Mouse (Mus musculus) liver (tissue): ENCODE results near the gene Safb2.

Source experiments
- DNase-seq: peaks from one replicate; pipeline ENCODE4 v3.0.0-alpha.2; 2020; ENCODE audit warnings: mixed read lengths

Safb2 gene

GRCm38 (mm10) chr17:56609452-56610171 is 25.2 kb upstream of the Safb2 start, which contains the start of gene 2410015M20Rik:
Gene 2410015M20Rik, minus strand, starts transcription at chr17:56609771.
- DNase-seq, result peak; percentile 94

GRCm38 (mm10) chr17:56608699-56609098 is 24.3 kb upstream of the Safb2 start:
- DNase-seq, result no peak

GRCm38 (mm10) chr17:56607521-56608062 is 23.2 kb upstream of the Safb2 start:
- no peak for DNase-seq

GRCm38 (mm10) chr17:56605431-56605830 is 21.0 kb upstream of the Safb2 start:
- no peak for DNase-seq

GRCm38 (mm10) chr17:56604422-56604821 is 20.0 kb upstream of the Safb2 start:
- DNase-seq, result no peak

- no peak for DNase-seq
These were observed 19.6 kb upstream of the Safb2 start for GRCm38 (mm10) chr17:56604070-56604380.

- DNase-seq, result no peak
These were observed 19.0 kb upstream of the Safb2 start for GRCm38 (mm10) chr17:56603186-56604069.

GRCm38 (mm10) chr17:56593527-56594271 is 9.3 kb upstream of the Safb2 start:
- DNase-seq, result no peak

- no peak for DNase-seq
These were observed 8.2 kb upstream of the Safb2 start for GRCm38 (mm10) chr17:56592553-56592952.

- DNase-seq, result no peak
These were observed 4.5 kb upstream of the Safb2 start for GRCm38 (mm10) chr17:56588921-56589320.

GRCm38 (mm10) chr17:56587773-56588172 is 3.4 kb upstream of the Safb2 start:
- no peak for DNase-seq

GRCm38 (mm10) chr17:56585171-56585821 is 911 bp upstream of the Safb2 start:
- DNase-seq, result peak; percentile 67

GRCm38 (mm10) chr17:56583611-56584256 is 651 bp downstream of the Safb2 start:
- no peak for DNase-seq

GRCm38 (mm10) chr17:56583071-56583470 is 1.3 kb downstream of the Safb2 start:
- DNase-seq, result no peak

- no peak for DNase-seq
These were observed 11.4 kb downstream of the Safb2 start for GRCm38 (mm10) chr17:56572939-56573338.

- DNase-seq, result no peak
These were observed 12.2 kb downstream of the Safb2 start for GRCm38 (mm10) chr17:56572154-56572553.

- DNase-seq, result no peak
These were observed 14.1 kb downstream of the Safb2 start for GRCm38 (mm10) chr17:56570287-56570686.

GRCm38 (mm10) chr17:56567370-56567769 is 17.0 kb downstream of the Safb2 start:
- DNase-seq, result no peak

- no peak for DNase-seq
These were observed 17.5 kb downstream of the Safb2 start for GRCm38 (mm10) chr17:56566918-56567317.

GRCm38 (mm10) chr17:56566293-56566692 is 18.1 kb downstream of the Safb2 start:
- no peak for DNase-seq

- DNase-seq, result no peak
These were observed 22.5 kb downstream of the Safb2 start for GRCm38 (mm10) chr17:56561866-56562265.

GRCm38 (mm10) chr17:56560131-56560530 is 24.3 kb downstream of the Safb2 start:
- no peak for DNase-seq
